Mouse (Mus musculus): Measurements from ENCODE around the gene Ifngr2. TPM values are rescaled to one million over a fixed set of nuclear protein-coding genes. Genes with fewer than 3 reads are reported as not detected.

Ifngr2 gene
- polyA plus RNA-seq (2015; fragmentation: Nextera tagmentation; extraction: Ambion mirVana) = 105 and 106 TPM in 2 replicates

GRCm38 (mm10) chr16:91546836-91547741, at the start of gene Ifngr2:
TSS of gene Ifngr2 (plus strand) at chr16:91547072.
- 1% methylated on average over 57 of the region's 74 CpGs for whole genome bisulfite sequencing
- H3K9ac ChIP-seq = peak within 1 kb of the TSS; percentile 88
- peak within 1 kb of the TSS; percentile 69 for H3K27ac ChIP-seq (replicated peaks)
- peak; percentile 87 for ATAC-seq (ENCODE audit: low FRiP score, low read depth)
- H3K4me3 ChIP-seq = peak within 1 kb of the TSS; percentile 89
- no peaks in the 10 kb centered on the region for H3K9me3 ChIP-seq
- peaks cover 32% of the 10 kb centered on the region for H3K4me1 ChIP-seq (replicated peaks)
- peak within 1 kb of the TSS; percentile 72 for H3K4me2 ChIP-seq
- no peaks in the 10 kb centered on the region for H3K36me3 ChIP-seq
- no peaks in the 10 kb centered on the region for H3K27me3 ChIP-seq

GRCm38 (mm10) chr16:91498041-91498440, 48.8 kb upstream of the Ifngr2 start:
- no peak overlapping the region for H3K27ac ChIP-seq (replicated peaks)
- 91% methylated on average over 7 of the region's 7 CpGs for WGBS
- no peak overlapping the region for H3K9ac ChIP-seq
- no peak overlapping the region for H3K4me2 ChIP-seq
- H3K36me3 ChIP-seq = peaks cover 84% of the 10 kb centered on the region
- H3K9me3 ChIP-seq = no peaks in the 10 kb centered on the region
- no peaks in the 10 kb centered on the region for H3K27me3 ChIP-seq
- H3K4me3 ChIP-seq = no peak overlapping the region
- no peaks in the 10 kb centered on the region for H3K4me1 ChIP-seq (replicated peaks)
- no peak for ATAC-seq (ENCODE audit: low FRiP score, low read depth)

- no peaks in the 10 kb centered on the region for H3K27me3 ChIP-seq
- ATAC-seq (ENCODE audit: low FRiP score, low read depth) = no peak
- H3K4me3 ChIP-seq = no peak overlapping the region
- no peak overlapping the region for H3K9ac ChIP-seq
- no peak overlapping the region for H3K27ac ChIP-seq (replicated peaks)
- no peaks in the 10 kb centered on the region for H3K9me3 ChIP-seq
- no peaks in the 10 kb centered on the region for H3K4me1 ChIP-seq (replicated peaks)
- WGBS = 95% methylated on average over 7 of the region's 7 CpGs
- H3K4me2 ChIP-seq = no peak overlapping the region
- peaks cover 64% of the 10 kb centered on the region for H3K36me3 ChIP-seq
These were observed 42.2 kb upstream of the Ifngr2 start for GRCm38 (mm10) chr16:91504701-91505100.

- ATAC-seq (ENCODE audit: low FRiP score, low read depth) = no peak
- Histone ChIP-seq H3K4me1 (replicated peaks) (no peaks in the 10 kb centered on the region), H3K27ac (replicated peaks) (no peak overlapping the region), H3K4me3 (no peak overlapping the region), H3K27me3 (no peaks in the 10 kb centered on the region), H3K9ac (no peak overlapping the region), H3K36me3 (peaks cover 60% of the 10 kb centered on the region), H3K9me3 (no peaks in the 10 kb centered on the region), H3K4me2 (no peak overlapping the region)
- 90% methylated on average over 15 of the region's 15 CpGs for WGBS
These were observed 41.7 kb upstream of the Ifngr2 start for GRCm38 (mm10) chr16:91505116-91505601.

- Histone ChIP-seq H3K27ac (replicated peaks) (no peak overlapping the region), H3K9me3 (no peaks in the 10 kb centered on the region), H3K4me1 (replicated peaks) (no peaks in the 10 kb centered on the region), H3K36me3 (peaks cover 49% of the 10 kb centered on the region), H3K27me3 (no peaks in the 10 kb centered on the region), H3K4me2 (no peak overlapping the region), H3K4me3 (no peak overlapping the region), H3K9ac (no peak overlapping the region)
- ATAC-seq (ENCODE audit: low FRiP score, low read depth) = no peak
- 94% methylated on average over 12 of the region's 12 CpGs for WGBS
These were observed 40.5 kb upstream of the Ifngr2 start for GRCm38 (mm10) chr16:91506396-91506795.

GRCm38 (mm10) chr16:91512161-91512787, 34.6 kb upstream of the Ifngr2 start:
- WGBS = 36% methylated on average over 7 of the region's 7 CpGs
- Histone ChIP-seq H3K4me3 (no peak overlapping the region), H3K4me2 (no peak overlapping the region), H3K9ac (no peak overlapping the region), H3K27me3 (no peaks in the 10 kb centered on the region), H3K27ac (replicated peaks) (no peak overlapping the region), H3K9me3 (no peaks in the 10 kb centered on the region), H3K4me1 (replicated peaks) (no peaks in the 10 kb centered on the region), H3K36me3 (no peaks in the 10 kb centered on the region)
- ATAC-seq (ENCODE audit: low FRiP score, low read depth) = no peak

- no peak overlapping the region for H3K9ac ChIP-seq
- no peak overlapping the region for H3K4me3 ChIP-seq
- H3K27ac ChIP-seq (replicated peaks) = no peak overlapping the region
- no peaks in the 10 kb centered on the region for H3K4me1 ChIP-seq (replicated peaks)
- H3K36me3 ChIP-seq = no peaks in the 10 kb centered on the region
- H3K4me2 ChIP-seq = no peak overlapping the region
- no peaks in the 10 kb centered on the region for H3K27me3 ChIP-seq
- 87% methylated on average over 6 of the region's 6 CpGs for WGBS
- ATAC-seq (ENCODE audit: low FRiP score, low read depth) = no peak
- no peaks in the 10 kb centered on the region for H3K9me3 ChIP-seq
These were observed 33.8 kb upstream of the Ifngr2 start for GRCm38 (mm10) chr16:91513099-91513498.

GRCm38 (mm10) chr16:91517020-91517419, 29.9 kb upstream of the Ifngr2 start:
- Histone ChIP-seq H3K9me3 (no peaks in the 10 kb centered on the region), H3K9ac (no peak overlapping the region), H3K27ac (replicated peaks) (no peak overlapping the region), H3K36me3 (no peaks in the 10 kb centered on the region), H3K4me1 (replicated peaks) (no peaks in the 10 kb centered on the region), H3K27me3 (no peaks in the 10 kb centered on the region), H3K4me2 (no peak overlapping the region), H3K4me3 (no peak overlapping the region)
- 87% methylated on average over 7 of the region's 7 CpGs for WGBS
- no peak for ATAC-seq (ENCODE audit: low FRiP score, low read depth)

GRCm38 (mm10) chr16:91522040-91522439, 24.8 kb upstream of the Ifngr2 start:
- H3K4me3 ChIP-seq = no peak overlapping the region
- no peaks in the 10 kb centered on the region for H3K4me1 ChIP-seq (replicated peaks)
- no peak overlapping the region for H3K4me2 ChIP-seq
- ATAC-seq (ENCODE audit: low FRiP score, low read depth) = no peak
- no peaks in the 10 kb centered on the region for H3K27me3 ChIP-seq
- 87% methylated on average over 5 of the region's 5 CpGs for WGBS
- no peak overlapping the region for H3K9ac ChIP-seq
- H3K27ac ChIP-seq (replicated peaks) = no peak overlapping the region
- H3K36me3 ChIP-seq = no peaks in the 10 kb centered on the region
- no peaks in the 10 kb centered on the region for H3K9me3 ChIP-seq

GRCm38 (mm10) chr16:91522479-91523309, 24.2 kb upstream of the Ifngr2 start:
- no peak overlapping the region for H3K9ac ChIP-seq
- ATAC-seq (ENCODE audit: low FRiP score, low read depth) = no peak
- H3K4me2 ChIP-seq = no peak overlapping the region
- H3K4me3 ChIP-seq = no peak overlapping the region
- H3K36me3 ChIP-seq = no peaks in the 10 kb centered on the region
- 59% methylated on average over 18 of the region's 18 CpGs for WGBS
- H3K27me3 ChIP-seq = no peaks in the 10 kb centered on the region
- no peaks in the 10 kb centered on the region for H3K4me1 ChIP-seq (replicated peaks)
- no peak overlapping the region for H3K27ac ChIP-seq (replicated peaks)
- no peaks in the 10 kb centered on the region for H3K9me3 ChIP-seq

GRCm38 (mm10) chr16:91524206-91524605, 22.7 kb upstream of the Ifngr2 start:
- Histone ChIP-seq H3K4me3 (no peak overlapping the region), H3K27me3 (no peaks in the 10 kb centered on the region), H3K9ac (no peak overlapping the region), H3K9me3 (no peaks in the 10 kb centered on the region), H3K4me1 (replicated peaks) (no peaks in the 10 kb centered on the region), H3K36me3 (no peaks in the 10 kb centered on the region), H3K4me2 (no peak overlapping the region), H3K27ac (replicated peaks) (no peak overlapping the region)
- ATAC-seq (ENCODE audit: low FRiP score, low read depth) = no peak
- WGBS = 90% methylated on average over 5 of the region's 5 CpGs

All from hindbrain, embryonic 15.5 days (tissue).